Mouse (Mus musculus): ENCODE measurements around the gene Nit2. TPM values are rescaled to one million over a fixed set of nuclear protein-coding genes. Genes with fewer than 3 reads are reported as not detected.

Gene Nit2
- polyA plus RNA-seq, 1 experiment from 2014 or later = 13.7 TPM

Other genes starting within 250 kb of the Nit2 start
- gene Lnp1, start 239.3 kb downstream of the Nit2 start, polyA plus RNA-seq (2018) = not detected in 3 replicates
- gene Tmem45a2, start 96.0 kb downstream of the Nit2 start, polyA plus RNA-seq (2018) = not detected in 3 replicates
- gene Tomm70a, start 45.6 kb downstream of the Nit2 start, polyA plus RNA-seq (2018) = 21.9 to 39.8 TPM (median 26.6 TPM) in 3 replicates
- gene Tbc1d23, start 64.2 kb upstream of the Nit2 start, polyA plus RNA-seq (2018) = 26.8 to 41.1 TPM (median 40.2 TPM) in 3 replicates
- not detected in 3 replicates for gene Tmem30c, start 125.5 kb upstream of the Nit2 start, polyA plus RNA-seq (2018)
- gene Filip1l, start 185.8 kb upstream of the Nit2 start, polyA plus RNA-seq (2018) = 15.6 to 41.8 TPM (median 28.1 TPM) in 3 replicates

All from macrophage (primary cell).